Mouse (Mus musculus): ENCODE data around the gene Ip6k1. TPM values are rescaled to one million over a fixed set of nuclear protein-coding genes. Genes with fewer than 3 reads are reported as not detected.

Ip6k1 gene
- total RNA-seq, 2 experiments from 2014 or later: 45.2 to 48.0 TPM

DNA sequence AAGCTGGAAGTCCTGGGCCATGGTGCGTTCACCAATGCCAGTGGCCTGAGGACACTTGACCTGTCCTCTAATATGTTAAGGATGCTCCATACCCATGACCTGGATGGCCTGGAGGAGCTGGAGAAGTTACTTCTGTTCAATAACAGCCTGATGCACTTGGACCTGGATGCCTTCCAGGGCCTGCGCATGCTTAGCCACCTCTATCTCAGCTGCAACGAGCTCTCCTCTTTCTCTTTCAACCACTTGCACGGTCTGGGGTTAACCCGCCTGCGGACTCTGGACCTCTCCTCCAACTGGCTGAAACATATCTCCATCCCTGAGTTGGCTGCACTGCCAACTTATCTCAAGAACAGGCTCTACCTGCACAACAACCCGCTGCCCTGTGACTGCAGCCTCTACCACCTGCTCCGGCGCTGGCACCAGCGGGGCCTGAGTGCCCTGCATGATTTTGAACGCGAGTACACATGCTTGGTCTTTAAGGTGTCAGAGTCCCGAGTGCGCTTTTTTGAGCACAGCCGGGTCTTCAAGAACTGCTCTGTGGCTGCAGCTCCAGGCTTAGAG is 51.4 kb downstream of the Ip6k1 start:
- intact Hi-C loops (cut with DNase I): loop anchor here (1.0 to 5.0 kb wide), 3 partner anchors 67 to 149 kb away; no protein-coding TSS in a partner anchor
- no peak for DNase-seq

DNA sequence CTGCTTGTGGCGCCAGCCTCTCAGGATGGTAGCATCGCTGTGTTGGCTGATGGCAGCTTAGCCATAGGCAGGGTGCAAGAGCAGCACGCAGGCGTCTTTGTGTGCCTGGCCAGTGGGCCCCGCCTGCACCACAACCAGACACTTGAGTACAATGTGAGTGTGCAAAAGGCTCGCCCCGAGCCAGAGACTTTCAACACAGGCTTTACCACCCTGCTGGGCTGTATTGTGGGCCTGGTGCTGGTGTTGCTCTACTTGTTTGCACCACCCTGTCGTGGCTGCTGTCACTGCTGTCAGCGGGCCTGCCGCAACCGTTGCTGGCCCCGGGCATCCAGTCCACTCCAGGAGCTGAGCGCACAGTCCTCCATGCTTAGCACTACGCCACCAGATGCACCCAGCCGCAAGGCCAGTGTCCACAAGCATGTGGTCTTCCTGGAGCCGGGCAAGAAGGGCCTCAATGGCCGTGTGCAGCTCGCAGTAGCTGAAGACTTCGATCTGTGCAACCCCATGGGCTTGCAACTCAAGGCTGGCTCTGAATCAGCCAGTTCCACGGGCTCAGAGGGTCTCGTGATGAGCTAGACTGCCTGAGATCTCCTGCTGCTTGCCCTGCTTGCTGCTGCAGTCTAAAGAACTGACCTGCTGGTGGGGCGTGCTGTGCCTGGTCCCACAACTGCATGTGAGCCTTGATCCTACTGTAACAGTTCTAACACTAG is 52.2 kb downstream of the Ip6k1 start:
- intact Hi-C loops (cut with DNase I): loop anchor here (5.0 kb wide), 1 partner anchor 92 kb away; no protein-coding TSS in a partner anchor
- no peak for DNase-seq

- DNase-seq: no peak
- intact Hi-C loops (cut with DNase I): no loop called here
These were observed 52.8 kb downstream of the Ip6k1 start for GRCm38 (mm10) chr9:108055061-108055460.

- DNase-seq: no peak
- intact Hi-C loops (cut with DNase I): no loop called here
These were observed 53.4 kb downstream of the Ip6k1 start for GRCm38 (mm10) chr9:108055661-108056237.

DNA sequence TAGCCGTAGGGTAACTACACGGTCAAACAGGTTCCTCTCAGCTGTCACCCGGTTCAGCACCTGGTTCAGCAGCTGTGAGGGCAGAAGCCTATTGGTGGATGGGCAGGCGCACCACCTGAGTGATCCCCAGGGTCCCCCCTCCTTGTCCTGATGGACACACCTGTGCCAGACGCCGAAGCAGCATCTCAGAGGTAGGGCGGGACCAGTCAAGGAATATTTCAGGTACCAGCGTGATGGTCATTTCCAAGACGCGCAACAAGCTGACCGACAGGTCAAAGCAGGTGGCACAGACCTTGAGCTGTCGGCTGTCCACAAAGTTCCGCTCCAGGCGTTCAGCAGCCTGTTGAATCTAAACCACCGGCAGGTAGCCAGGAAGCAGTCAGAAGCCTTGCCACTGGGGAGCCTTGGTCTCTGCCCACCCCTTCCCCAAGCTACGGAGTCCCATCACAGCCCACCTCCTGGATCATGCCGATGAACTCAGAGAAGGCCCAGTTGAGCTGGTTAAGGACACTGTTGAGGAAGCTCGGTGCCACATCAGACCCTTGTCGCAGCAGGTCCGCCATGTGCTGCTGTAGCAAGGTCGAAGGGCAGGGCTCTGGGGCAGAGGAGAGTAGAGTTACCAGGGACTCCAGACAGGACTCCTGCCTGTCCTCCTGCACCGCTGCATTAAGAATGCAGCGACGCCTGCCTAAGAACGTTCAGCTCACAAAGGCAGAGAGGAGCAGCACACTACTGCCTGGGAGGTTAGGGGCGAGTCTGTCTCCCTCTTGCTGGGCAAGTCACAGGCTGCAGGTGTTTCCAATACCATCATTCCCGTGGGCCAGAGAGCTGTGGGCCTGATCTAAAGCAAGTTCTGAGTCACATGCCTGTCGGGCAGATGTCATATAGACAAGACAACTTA is 54.3 kb downstream of the Ip6k1 start:
- intact Hi-C loops (cut with DNase I): no loop called here
- DNase-seq: no peak

DNA sequence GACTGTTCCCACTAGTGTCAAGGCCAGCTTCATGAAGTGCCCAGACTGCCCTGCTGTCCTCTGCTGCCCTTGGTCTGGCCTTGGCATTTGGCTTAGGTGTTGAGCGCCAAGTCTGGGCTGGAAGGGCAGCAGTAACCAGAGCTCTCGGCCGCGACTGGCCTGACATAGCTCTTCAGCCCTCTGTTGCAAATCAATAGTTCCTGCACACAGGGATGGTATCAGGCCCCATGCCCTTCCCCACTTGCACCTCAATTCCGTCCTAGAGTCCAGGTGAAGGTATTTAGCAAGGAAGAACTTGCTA is 54.9 kb downstream of the Ip6k1 start:
- DNase-seq: no peak
- intact Hi-C loops (cut with DNase I): no loop called here

- intact Hi-C loops (cut with DNase I): no loop called here
- DNase-seq: no peak
These were observed 56.0 kb downstream of the Ip6k1 start for GRCm38 (mm10) chr9:108058291-108058690.

- no peak for DNase-seq
- intact Hi-C loops (cut with DNase I): no loop called here
These were observed 59.8 kb downstream of the Ip6k1 start for GRCm38 (mm10) chr9:108062142-108062541.

GRCm38 (mm10) chr9:108063361-108063760 is 61.1 kb downstream of the Ip6k1 start:
- no peak for DNase-seq
- intact Hi-C loops (cut with DNase I): no loop called here

DNA sequence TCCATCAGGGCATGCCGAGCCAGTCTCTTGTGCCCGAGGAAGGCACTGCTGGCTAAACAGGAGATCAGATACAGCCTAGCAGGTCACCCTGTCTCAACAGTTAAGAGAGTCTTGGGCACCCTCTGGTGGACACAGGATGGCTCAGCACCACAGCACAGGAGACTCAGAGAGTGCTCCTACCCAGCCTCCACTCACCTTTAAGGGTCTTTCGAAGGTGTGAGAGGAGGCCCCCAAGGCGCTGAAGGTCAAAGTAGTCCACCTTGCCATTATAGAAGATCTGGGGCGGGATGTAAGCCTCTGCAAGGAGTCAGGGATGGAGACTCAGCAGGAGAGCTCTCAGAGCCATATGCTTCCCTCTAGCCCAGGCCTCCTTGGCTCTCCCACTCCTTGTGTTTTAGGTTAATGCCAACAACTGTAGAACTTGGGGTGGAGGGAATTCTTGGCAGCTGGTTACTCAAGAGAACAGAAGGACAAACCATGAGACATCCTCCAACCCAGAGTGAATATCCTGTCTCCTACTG is 63.2 kb downstream of the Ip6k1 start:
- DNase-seq: peak; percentile 55 to 56
- intact Hi-C loops (cut with DNase I): no loop called here

- intact Hi-C loops (cut with DNase I): loop anchor here (1.0 kb wide), 2 partner anchors 104 to 163 kb away; no protein-coding TSS in a partner anchor
- no peak for DNase-seq
These were observed 64.9 kb downstream of the Ip6k1 start for GRCm38 (mm10) chr9:108067199-108067598.

DNA sequence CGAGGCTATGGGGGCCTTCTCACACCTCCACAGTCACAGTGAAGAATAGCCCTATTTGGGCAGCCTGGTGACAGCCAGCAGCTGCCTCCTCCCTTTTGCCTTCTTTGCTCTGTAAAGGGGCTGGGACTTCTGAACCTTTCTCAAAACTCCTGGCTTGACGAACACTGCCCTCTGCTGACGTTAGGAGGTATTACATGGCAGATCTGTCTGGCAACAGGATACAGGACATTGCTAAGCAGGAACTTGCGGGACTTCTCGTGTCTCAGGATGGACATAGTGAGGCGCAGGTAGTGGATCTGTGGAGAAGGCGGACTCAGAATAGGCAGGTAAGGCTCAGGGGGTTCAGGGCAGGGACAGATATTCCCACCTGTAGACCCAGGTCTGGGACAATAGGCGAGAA is 65.6 kb downstream of the Ip6k1 start:
- intact Hi-C loops (cut with DNase I): loop anchor here (1.0 kb wide), 2 partner anchors 105 to 164 kb away; no protein-coding TSS in a partner anchor
- DNase-seq: peak; percentile 88 to 89

GRCm38 (mm10) chr9:108069007-108069406 is 66.7 kb downstream of the Ip6k1 start:
- no peak for DNase-seq
- intact Hi-C loops (cut with DNase I): no loop called here

DNA sequence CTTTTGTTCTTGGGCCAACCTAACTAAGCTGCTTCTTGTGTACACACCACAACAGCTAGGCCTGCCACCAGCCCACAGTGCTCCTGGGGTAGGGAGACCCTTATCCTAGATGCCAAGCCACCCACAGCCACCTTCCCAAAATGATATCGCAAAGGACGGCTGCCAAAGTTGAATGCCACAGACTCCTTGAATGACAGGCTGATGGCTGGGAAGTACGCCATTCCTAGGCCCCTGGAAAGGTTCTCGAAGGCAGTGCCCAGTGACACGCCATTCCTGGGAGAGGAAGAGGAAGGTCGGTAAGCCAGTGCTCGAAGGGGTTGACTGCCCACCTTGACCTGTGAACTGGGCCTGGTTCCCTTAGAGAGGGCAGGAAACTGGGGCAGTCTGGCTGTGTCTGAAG is 67.2 kb downstream of the Ip6k1 start:
- DNase-seq: no peak
- intact Hi-C loops (cut with DNase I): no loop called here

GRCm38 (mm10) chr9:108071801-108072200 is 69.5 kb downstream of the Ip6k1 start:
- intact Hi-C loops (cut with DNase I): no loop called here

GRCm38 (mm10) chr9:108072481-108072924 is 70.2 kb downstream of the Ip6k1 start:
- DNase-seq: no peak
- intact Hi-C loops (cut with DNase I): no loop called here

More at GRCm38 (mm10) chr9:108071801-108072200, 69.5 kb downstream of the Ip6k1 start:
- no peak for DNase-seq

DNA sequence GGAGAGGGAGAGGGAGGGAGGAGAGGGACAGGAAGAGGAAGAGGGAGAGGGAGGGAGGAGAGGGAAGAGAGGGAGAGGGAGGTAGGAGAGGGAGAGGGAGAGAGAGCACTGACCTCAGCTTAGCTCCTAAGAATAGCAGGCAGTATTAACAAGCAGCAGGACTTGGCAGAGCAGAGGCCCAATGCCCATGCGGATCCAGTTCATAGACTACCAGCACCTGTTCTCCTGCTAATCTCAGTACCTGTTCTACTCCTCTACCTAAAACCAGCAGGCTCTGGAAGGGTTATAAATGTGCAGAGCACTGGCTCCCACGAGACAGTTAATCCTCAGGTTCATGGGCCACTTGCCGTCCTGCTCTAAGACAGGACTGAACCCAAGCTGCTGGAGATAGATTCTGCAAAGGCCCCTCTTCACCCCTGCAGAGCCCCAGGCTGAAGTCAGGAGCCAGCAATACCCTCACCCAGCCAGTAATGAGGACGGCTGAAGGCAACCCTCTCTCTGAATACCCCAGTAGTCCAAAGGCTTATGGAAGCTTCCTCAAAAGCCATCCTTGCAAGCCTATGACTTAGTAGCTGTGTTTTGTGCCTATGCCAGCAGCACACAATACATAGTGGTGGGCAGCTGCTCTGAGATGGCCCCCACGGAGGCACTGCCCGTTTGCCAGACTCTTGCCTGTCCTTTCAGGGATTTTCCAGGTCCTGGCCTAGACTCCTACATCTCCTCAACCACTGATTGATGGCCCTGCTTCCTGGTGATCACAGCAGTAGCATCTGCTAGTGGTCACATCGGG is 71.0 kb downstream of the Ip6k1 start:
- intact Hi-C loops (cut with DNase I): no loop called here
- no peak for DNase-seq

DNA sequence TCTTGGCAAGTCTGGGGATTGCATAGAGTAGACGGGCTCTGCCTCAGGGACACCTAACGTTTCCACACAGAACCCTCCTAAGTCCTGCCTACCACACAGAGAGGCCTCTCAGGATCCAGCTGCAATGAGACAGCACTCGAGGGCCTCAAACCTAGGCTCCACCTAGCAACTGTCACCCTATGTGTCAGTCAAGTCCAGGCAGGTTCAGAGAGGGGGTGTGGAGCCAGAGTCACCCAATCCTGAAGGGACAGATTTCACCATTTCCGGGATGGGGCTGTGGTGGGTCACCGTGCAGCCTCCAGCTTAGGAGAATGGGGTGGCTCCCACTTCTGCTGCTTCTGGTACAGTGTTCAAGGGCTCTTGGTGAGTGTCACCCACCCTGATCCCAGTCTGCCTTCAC is 77.9 kb downstream of the Ip6k1 start, which contains the start of gene Mst1:
TSS of gene Mst1 (plus strand) at position 269 of the 400 bp plus-strand sequence.
- intact Hi-C loops (cut with DNase I): no loop called here
- DNase-seq: no peak

DNA sequence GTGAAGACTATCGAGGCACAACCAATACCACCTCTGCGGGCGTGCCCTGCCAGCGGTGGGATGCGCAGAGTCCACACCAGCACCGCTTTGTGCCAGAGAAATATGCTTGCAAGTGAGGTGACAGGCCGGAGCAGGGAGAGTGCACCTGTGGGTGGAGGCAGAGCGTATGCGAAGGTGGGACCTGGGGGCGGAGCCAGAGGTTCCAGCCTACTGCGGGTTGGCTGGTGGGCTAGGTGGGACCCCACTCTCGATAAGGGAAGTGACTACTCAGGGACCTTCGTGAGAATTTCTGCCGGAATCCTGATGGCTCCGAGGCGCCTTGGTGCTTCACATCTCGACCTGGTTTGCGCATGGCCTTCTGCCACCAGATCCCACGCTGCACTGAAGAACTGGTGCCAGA is 80.2 kb downstream of the Ip6k1 start:
- DNase-seq: no peak
- intact Hi-C loops (cut with DNase I): no loop called here

GRCm38 (mm10) chr9:108082988-108083431 is 80.7 kb downstream of the Ip6k1 start, which contains the start of gene Rnf123:
Gene Rnf123 (minus strand): TSS chr9:108083346.
- intact Hi-C loops (cut with DNase I): no loop called here
- DNase-seq: no peak
